Mouse (Mus musculus) embryonic facial prominence, embryonic 14.5 days (tissue): Measurements from ENCODE around the gene Qpctl. TPM values are rescaled to one million over a fixed set of nuclear protein-coding genes. Genes with fewer than 3 reads are reported as not detected.

ENCODE experiments used
- ATAC-seq: fragments of 200-750 bp; cut with Nextera tagmentation; 2 replicates; pipeline ENCODE4 v1.8.0; 2017; ENCODE audit warnings: low read depth, moderate number of reproducible peaks, moderate TSS enrichment
- DNase-seq: peaks from one replicate; pipeline ENCODE4 v3.0.0-alpha.2; 2015; ENCODE audit warnings: low spot score
- H3K27ac ChIP-seq: fragments of 300-500 bp; sonication (generic); replicated peaks from 2 replicates; pipeline ENCODE4 v1.5.1; 2014; ENCODE audit warnings: low read depth, mild to moderate bottlenecking, low read length, moderate library complexity
- H3K27me3 ChIP-seq: fragments of 300-500 bp; sonication (generic); replicated peaks from 2 replicates; pipeline ENCODE4 v1.6.1; 2014; ENCODE audit warnings: low read length; ENCODE audit not compliant: control insufficient read depth, insufficient read depth
- H3K36me3 ChIP-seq: fragments of 300-500 bp; sonication (generic); 2 replicates; pipeline ENCODE4 v1.6.1; 2014; ENCODE audit warnings: low read length, mixed read lengths; ENCODE audit not compliant: control insufficient read depth, insufficient read depth
- H3K4me1 ChIP-seq: fragments of 300-500 bp; sonication (generic); 2 replicates; pipeline ENCODE4 v1.6.1; 2014; ENCODE audit warnings: antibody characterized with exemption, low read length; ENCODE audit not compliant: control insufficient read depth, insufficient read depth
- H3K4me2 ChIP-seq: fragments of 300-500 bp; sonication (generic); 2 replicates; pipeline ENCODE4 v1.6.1; 2014; ENCODE audit warnings: low read depth, mild to moderate bottlenecking, low read length, moderate library complexity, mixed read lengths
- H3K4me3 ChIP-seq: fragments of 300-500 bp; sonication (generic); 2 replicates; pipeline ENCODE4 v1.5.1; 2014; ENCODE audit warnings: low read depth, mild to moderate bottlenecking, low read length
- H3K9ac ChIP-seq: fragments of 300-500 bp; sonication (generic); 2 replicates; pipeline ENCODE4 v1.6.1; 2014; ENCODE audit warnings: low read depth, mild to moderate bottlenecking, low read length, moderate library complexity, mixed read lengths
- H3K9me3 ChIP-seq: fragments of 300-500 bp; sonication (generic); 2 replicates; pipeline ENCODE4 v1.6.1; 2016; ENCODE audit warnings: low read length; ENCODE audit not compliant: control insufficient read depth
- WGBS: fragments of 180-500 bp; shearing (Covaris S2); extraction: QIAGEN DNeasy Blood & Tissue Kit; methylation state at CpG from one replicate; pipeline ENCODE4 v1.1.7; 2014; 5-methylcytosine and 5-hydroxymethylcytosine counted together
- polyA plus RNA-seq: library from polyadenylated mRNA; unstranded; fragments of >200 nt; fragmentation: Nextera tagmentation; extraction: Ambion mirVana; gene quantifications from 2 replicates; pipeline ENCODE4 v1.2.1, GENCODE M21; 2014

The Qpctl gene
- polyA plus RNA-seq, 1 experiment from 2014 or later = 11.1 TPM

- peak; percentile 80 for DNase-seq
- WGBS = 2% methylated on average over 20 of the region's 32 CpGs
- Histone ChIP-seq H3K4me1 (peaks cover 9% of the 10 kb centered on the region; the same call in 1 of the 2 replicates), H3K27ac (no peak overlapping the region), H3K4me3 (peak overlapping the region; percentile 26), H3K4me2 (peak overlapping the region; percentile 51), H3K36me3 (peaks cover 8% of the 10 kb centered on the region; the same call in 1 of the 2 replicates), H3K9me3 (no peaks in the 10 kb centered on the region), H3K27me3 (peaks cover 54% of the 10 kb centered on the region), H3K9ac (0 out of 2 replicates have a peak overlapping the region, but pooled peaks have one; percentile 22)
- no peak for ATAC-seq
Measured at GRCm38 (mm10) chr7:19179173-19179572, 30.1 kb upstream of the Qpctl start.

DNA sequence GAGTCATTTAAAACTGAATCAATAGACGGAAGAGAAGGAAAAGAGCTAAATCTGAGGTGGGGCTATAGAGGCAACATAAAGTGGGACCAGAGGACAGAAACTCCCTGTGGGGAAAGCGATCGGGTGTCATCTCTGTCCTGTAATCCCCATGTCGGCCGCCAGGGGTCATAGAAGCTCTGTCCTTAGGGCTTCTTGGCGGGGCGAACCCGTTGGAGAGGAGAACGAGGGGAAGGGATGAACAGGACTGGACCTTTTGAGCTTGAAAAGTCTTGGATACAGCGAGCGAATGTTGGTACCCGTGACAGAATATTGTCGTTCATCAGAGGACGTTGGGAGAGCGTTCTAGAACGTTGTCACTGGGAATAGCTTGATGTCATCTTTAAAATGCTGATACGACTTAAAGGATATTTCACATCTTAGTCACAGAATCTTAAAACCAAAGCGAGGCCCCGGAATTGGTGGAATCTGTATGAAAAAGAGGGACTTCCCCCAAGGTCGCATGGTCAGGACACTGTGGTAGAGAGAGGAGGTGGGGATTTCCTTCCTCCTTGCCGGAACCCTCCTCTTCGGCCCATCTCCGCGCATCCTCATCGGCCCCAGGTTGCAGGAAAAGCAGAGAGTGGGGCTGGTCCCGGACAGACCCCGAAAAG, 29.5 kb upstream of the Qpctl start:
- H3K4me2 ChIP-seq = peak overlapping the region; percentile 51
- WGBS = 5% methylated on average over 25 of the region's 27 CpGs
- ATAC-seq = no peak
- H3K9me3 ChIP-seq = no peaks in the 10 kb centered on the region
- peak; percentile 53 for DNase-seq
- H3K4me1 ChIP-seq = 0 out of 2 replicates have a peak, but pooled peaks cover 6% of the 10 kb centered on the region
- H3K36me3 ChIP-seq = peaks cover 2% of the 10 kb centered on the region; the same call in 1 of the 2 replicates
- peaks cover 55% of the 10 kb centered on the region for H3K27me3 ChIP-seq
- no peak overlapping the region for H3K9ac ChIP-seq
- H3K4me3 ChIP-seq = peak overlapping the region; percentile 26
- no peak overlapping the region for H3K27ac ChIP-seq

- ATAC-seq = no peak
- H3K27ac ChIP-seq = no peak overlapping the region
- H3K4me1 ChIP-seq = 0 out of 2 replicates have a peak, but pooled peaks cover 6% of the 10 kb centered on the region
- H3K36me3 ChIP-seq = no peaks in the 10 kb centered on the region
- peak overlapping the region; percentile 26; the same call in 1 of the 2 replicates for H3K4me3 ChIP-seq
- no peak for DNase-seq
- WGBS = 15% methylated on average over 17 of the region's 18 CpGs
- H3K9ac ChIP-seq = no peak overlapping the region
- peak overlapping the region; percentile 18; the same call in 1 of the 2 replicates for H3K4me2 ChIP-seq
- no peaks in the 10 kb centered on the region for H3K9me3 ChIP-seq
- H3K27me3 ChIP-seq = peaks cover 59% of the 10 kb centered on the region
Measured at GRCm38 (mm10) chr7:19178035-19178434, 28.9 kb upstream of the Qpctl start.

DNA sequence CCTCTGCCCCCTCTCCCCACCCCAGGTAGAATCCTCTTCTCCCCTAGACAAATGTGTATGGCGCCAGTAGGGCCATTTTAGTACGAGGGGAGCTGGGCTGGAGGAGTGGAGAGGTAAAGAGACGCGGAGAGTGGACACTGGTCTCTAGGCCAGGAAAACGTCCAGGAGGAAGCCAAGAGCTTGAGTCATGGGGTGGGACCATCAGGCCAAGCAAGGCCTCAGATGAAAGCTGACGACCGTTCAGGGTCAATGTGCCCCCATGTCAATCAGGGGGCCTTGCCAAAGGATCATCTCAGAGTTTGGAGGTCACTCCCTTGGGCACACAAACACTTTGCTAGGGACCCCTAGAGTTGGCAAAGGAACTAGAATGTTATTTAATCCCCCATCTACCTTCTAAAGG, 28.1 kb upstream of the Qpctl start:
- Histone ChIP-seq H3K4me1 (peaks cover 12% of the 10 kb centered on the region; the same call in 1 of the 2 replicates), H3K4me3 (no peak overlapping the region), H3K9ac (no peak overlapping the region), H3K4me2 (no peak overlapping the region), H3K36me3 (no peaks in the 10 kb centered on the region), H3K9me3 (no peaks in the 10 kb centered on the region), H3K27ac (no peak overlapping the region), H3K27me3 (peaks cover 59% of the 10 kb centered on the region)
- no peak for ATAC-seq
- 70% methylated on average over 7 of the region's 7 CpGs for WGBS
- no peak for DNase-seq

- Histone ChIP-seq H3K27me3 (peaks cover 59% of the 10 kb centered on the region), H3K9ac (peak overlapping the region; percentile 26; the same call in 1 of the 2 replicates), H3K9me3 (no peaks in the 10 kb centered on the region), H3K4me2 (peak overlapping the region; percentile 39), H3K27ac (no peak overlapping the region), H3K36me3 (no peaks in the 10 kb centered on the region), H3K4me1 (peaks cover 13% of the 10 kb centered on the region; the same call in 1 of the 2 replicates), H3K4me3 (peak overlapping the region; percentile 30)
- ATAC-seq (no peak), DNase-seq (no peak)
- WGBS = 5% methylated on average over 18 of the region's 21 CpGs
Measured at GRCm38 (mm10) chr7:19176516-19176947, 27.4 kb upstream of the Qpctl start.

GRCm38 (mm10) chr7:19175708-19176515, 26.8 kb upstream of the Qpctl start, which contains the start of gene Eml2:
Gene Eml2 (plus strand): TSS chr7:19176421.
- Histone ChIP-seq H3K4me1 (peaks cover 10% of the 10 kb centered on the region; the same call in 1 of the 2 replicates), H3K4me2 (peak within 1 kb of the TSS; percentile 39), H3K4me3 (peak within 1 kb of the TSS; percentile 30), H3K9me3 (no peaks in the 10 kb centered on the region), H3K27me3 (peaks cover 59% of the 10 kb centered on the region), H3K36me3 (no peaks in the 10 kb centered on the region), H3K27ac (no peak within 1 kb of the TSS), H3K9ac (peak within 1 kb of the TSS; percentile 26; the same call in 1 of the 2 replicates)
- ATAC-seq = peak; percentile 80; the same call in 1 of the 2 replicates
- peak; percentile 64 for DNase-seq
- 2% methylated on average over 25 of the region's 30 CpGs for WGBS

- ATAC-seq = peak; percentile 60
- peak; percentile 92 for DNase-seq
- WGBS = 3% methylated on average over 16 of the region's 17 CpGs
- peaks cover 31% of the 10 kb centered on the region for H3K27me3 ChIP-seq
- H3K4me1 ChIP-seq = peaks cover 10% of the 10 kb centered on the region; the same call in 1 of the 2 replicates
- H3K36me3 ChIP-seq = no peaks in the 10 kb centered on the region
- H3K4me3 ChIP-seq = peak overlapping the region; percentile 34
- H3K9ac ChIP-seq = peak overlapping the region; percentile 54
- H3K9me3 ChIP-seq = no peaks in the 10 kb centered on the region
- peak overlapping the region; percentile 62 for H3K4me2 ChIP-seq
- 0 out of 2 replicates have a peak overlapping the region, but pooled peaks have one; percentile 24 for H3K27ac ChIP-seq
Measured at GRCm38 (mm10) chr7:19172874-19173273, 23.8 kb upstream of the Qpctl start.

- WGBS = 44% methylated on average over 8 of the region's 8 CpGs
- Histone ChIP-seq H3K4me1 (peaks cover 10% of the 10 kb centered on the region; the same call in 1 of the 2 replicates), H3K36me3 (no peaks in the 10 kb centered on the region), H3K4me3 (no peak overlapping the region), H3K27ac (peak overlapping the region; percentile 28), H3K9me3 (no peaks in the 10 kb centered on the region), H3K4me2 (no peak overlapping the region; the same call in 1 of the 2 replicates), H3K9ac (no peak overlapping the region; the same call in 1 of the 2 replicates), H3K27me3 (peaks cover 21% of the 10 kb centered on the region)
- ATAC-seq (no peak), DNase-seq (no peak)
Measured at GRCm38 (mm10) chr7:19171831-19172230, 22.7 kb upstream of the Qpctl start.
